Mouse (Mus musculus) forebrain, postnatal 0 days (tissue): ENCODE measurements around the gene Eif4g3. TPM values are rescaled to one million over a fixed set of nuclear protein-coding genes. Genes with fewer than 3 reads are reported as not detected.
A peak's percentile ranks its signal among the peaks of the same experiment; 100 is the strongest.

ENCODE experiments used
- ATAC-seq: fragments of 200-750 bp; cut with Nextera tagmentation; 2 replicates; pipeline ENCODE4 v1.8.0; 2017; ENCODE audit warnings: mild to moderate bottlenecking, moderate library complexity
- DNase-seq: peaks from one replicate; pipeline ENCODE4 v3.0.0-alpha.2; 2015
- H3K27ac ChIP-seq: fragments of 300-500 bp; sonication (generic); 2 replicates; pipeline ENCODE4 v1.5.1; 2014; ENCODE audit warnings: low read depth, mild to moderate bottlenecking, antibody characterized with exemption, low read length, moderate library complexity, mixed read lengths
- H3K27me3 ChIP-seq: fragments of 300-500 bp; sonication (generic); 2 replicates; pipeline ENCODE4 v1.6.1; 2014; ENCODE audit warnings: mild to moderate bottlenecking, low read length, mixed read lengths; ENCODE audit not compliant: insufficient read depth
- H3K36me3 ChIP-seq: fragments of 300-500 bp; sonication (generic); 2 replicates; pipeline ENCODE4 v1.6.1; 2014; ENCODE audit warnings: mild to moderate bottlenecking, moderate library complexity; ENCODE audit not compliant: insufficient read depth
- H3K4me1 ChIP-seq: fragments of 300-500 bp; sonication (generic); 2 replicates; pipeline ENCODE4 v1.6.1; 2014; ENCODE audit warnings: antibody characterized with exemption; ENCODE audit not compliant: insufficient read depth
- H3K4me2 ChIP-seq: fragments of 300-500 bp; sonication (generic); 2 replicates; pipeline ENCODE4 v1.6.1; 2014; ENCODE audit warnings: low read depth, mild to moderate bottlenecking, moderate library complexity
- H3K4me3 ChIP-seq: fragments of 300-500 bp; sonication (generic); 2 replicates; pipeline ENCODE4 v1.5.1; 2014; ENCODE audit warnings: low read depth, low read length, mixed read lengths
- H3K9ac ChIP-seq: fragments of 300-500 bp; sonication (generic); 2 replicates; pipeline ENCODE4 v1.6.1; 2014; ENCODE audit warnings: mild to moderate bottlenecking
- H3K9me3 ChIP-seq: fragments of 300-500 bp; sonication (generic); 2 replicates; pipeline ENCODE4 v1.6.1; 2016; ENCODE audit warnings: low read length
- CTCF ChIP-seq: sonication (generic); IDR thresholded peaks from 2 replicates; pipeline ENCODE4 v1.5.1; 2016; ENCODE audit warnings: antibody characterized with exemption, control low read depth, low read depth
- WGBS: fragments of 180-500 bp; shearing (Covaris S2); extraction: QIAGEN DNeasy Blood & Tissue Kit; methylation state at CpG from one replicate; pipeline ENCODE4 v1.1.7; 2014; 5-methylcytosine and 5-hydroxymethylcytosine counted together
- polyA plus RNA-seq: library from polyadenylated mRNA; unstranded; fragments of >200 nt; fragmentation: Nextera tagmentation; extraction: Ambion mirVana; gene quantifications from 2 replicates; pipeline ENCODE4 v1.2.1, GENCODE M21; 2015
- total RNA-seq: library from RNA; depleted of rRNA; stranded (reverse); fragments of >200 nt; gene quantifications from 2 replicates; pipeline ENCODE4 v1.2.3, GENCODE M21; 2014

The Eif4g3 gene
- total and polyA plus RNA-seq, 2 experiments from 2014 or later: 38.4 to 67.0 TPM

DNA sequence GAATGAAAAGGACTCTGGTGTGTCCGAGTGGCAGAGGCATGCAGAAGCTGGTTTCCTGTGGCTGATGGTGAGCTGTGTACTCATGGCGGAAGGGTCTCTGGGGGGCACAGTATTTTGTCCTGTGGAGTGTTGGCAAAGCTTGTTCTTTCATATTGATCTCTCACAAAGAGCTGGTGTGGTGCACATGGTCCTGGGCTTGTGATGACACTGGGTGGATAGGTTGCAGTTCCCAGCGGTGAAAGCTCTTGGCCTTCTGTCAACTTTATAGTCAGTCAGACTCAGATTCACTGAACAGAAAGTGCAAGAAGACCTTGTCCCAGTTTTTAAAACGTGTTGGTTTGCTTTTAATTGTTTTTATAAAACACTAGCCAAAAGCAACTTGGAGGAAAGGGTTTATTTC lies 68.3 kb downstream of the Eif4g3 start:
- DNase-seq: no peak
- no peak overlapping the region for H3K9ac ChIP-seq
- no peaks in the 10 kb centered on the region for H3K9me3 ChIP-seq
- no peak overlapping the region for H3K27ac ChIP-seq
- TF ChIP-seq CTCF: no peak
- WGBS: 69% methylated on average over 4 of the region's 4 CpGs
- H3K27me3 ChIP-seq: no peaks in the 10 kb centered on the region
- H3K36me3 ChIP-seq: peaks cover 13% of the 10 kb centered on the region
- no peak overlapping the region for H3K4me2 ChIP-seq
- ATAC-seq: no peak
- H3K4me3 ChIP-seq: no peak overlapping the region
- H3K4me1 ChIP-seq: no peaks in the 10 kb centered on the region

DNA sequence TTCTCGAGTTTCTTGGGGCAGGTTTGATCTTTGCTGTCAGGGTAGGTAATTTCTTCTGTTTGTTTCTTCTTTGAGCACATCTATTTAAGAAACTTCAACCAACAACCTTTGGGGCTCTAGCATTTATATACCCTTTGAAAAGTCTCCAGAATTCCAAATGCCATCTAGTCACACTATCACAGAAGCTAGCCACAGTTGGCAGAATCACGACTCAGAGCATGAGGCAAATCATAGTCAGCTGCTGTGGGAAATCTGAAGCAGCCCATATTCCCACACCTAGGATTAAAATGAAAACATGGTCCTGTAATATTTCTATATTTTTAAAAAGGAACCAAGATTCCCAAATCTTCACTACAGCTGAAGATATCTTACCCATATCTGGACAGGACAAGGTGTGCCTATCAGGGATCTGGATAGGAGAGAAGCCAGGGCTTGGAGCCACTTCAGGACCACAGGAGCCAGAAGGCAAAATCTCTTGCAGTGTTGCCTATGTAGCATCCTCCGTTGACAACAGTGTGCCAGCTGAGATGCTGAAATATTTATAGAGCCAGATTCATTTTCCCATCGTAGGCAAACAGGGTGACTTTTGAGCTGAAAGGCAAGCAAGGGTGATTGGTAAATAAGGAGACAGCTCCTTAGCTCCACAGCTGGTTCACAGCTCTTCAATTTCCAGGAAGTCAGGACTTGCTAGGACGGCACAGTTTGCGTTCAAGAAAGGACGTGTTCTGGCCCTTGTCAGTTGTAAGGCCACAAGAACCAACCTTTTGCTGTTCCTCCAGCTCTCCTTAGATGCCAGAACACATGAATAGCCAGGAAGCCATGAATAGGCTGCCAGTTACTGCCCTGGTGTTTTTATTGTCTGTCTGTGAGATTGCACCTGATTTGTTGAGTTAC lies 70.8 kb downstream of the Eif4g3 start:
- H3K4me2 ChIP-seq: no peak overlapping the region
- H3K9ac ChIP-seq: no peak overlapping the region
- H3K27me3 ChIP-seq: no peaks in the 10 kb centered on the region
- no peak for DNase-seq
- H3K9me3 ChIP-seq: no peaks in the 10 kb centered on the region
- no peak overlapping the region for H3K4me3 ChIP-seq
- TF ChIP-seq CTCF: no peak
- peaks cover 2% of the 10 kb centered on the region; the same call in 1 of the 2 replicates for H3K36me3 ChIP-seq
- H3K27ac ChIP-seq: no peak overlapping the region
- H3K4me1 ChIP-seq: no peaks in the 10 kb centered on the region
- peak; percentile 23; the same call in 1 of the 2 replicates for ATAC-seq
- 58% methylated on average over 7 of the region's 7 CpGs for WGBS

- H3K9me3 ChIP-seq: no peaks in the 10 kb centered on the region
- no peak for TF ChIP-seq CTCF
- no peak overlapping the region for H3K4me3 ChIP-seq
- no peaks in the 10 kb centered on the region for H3K4me1 ChIP-seq
- H3K4me2 ChIP-seq: no peak overlapping the region
- 78% methylated on average over 11 of the region's 11 CpGs for WGBS
- no peaks in the 10 kb centered on the region for H3K27me3 ChIP-seq
- H3K9ac ChIP-seq: no peak overlapping the region
- H3K36me3 ChIP-seq: peaks cover 2% of the 10 kb centered on the region; the same call in 1 of the 2 replicates
- DNase-seq (no peak), ATAC-seq (no peak)
- H3K27ac ChIP-seq: no peak overlapping the region
These were observed 72.2 kb downstream of the Eif4g3 start for GRCm38 (mm10) chr4:138064882-138065592.

GRCm38 (mm10) chr4:138065593-138066169 lies 72.9 kb downstream of the Eif4g3 start:
- DNase-seq (no peak), ATAC-seq (no peak)
- H3K4me1 ChIP-seq: no peaks in the 10 kb centered on the region
- no peak overlapping the region for H3K9ac ChIP-seq
- H3K27ac ChIP-seq: no peak overlapping the region
- 85% methylated on average over 4 of the region's 4 CpGs for WGBS
- no peaks in the 10 kb centered on the region for H3K27me3 ChIP-seq
- peaks cover 2% of the 10 kb centered on the region; the same call in 1 of the 2 replicates for H3K36me3 ChIP-seq
- H3K9me3 ChIP-seq: no peaks in the 10 kb centered on the region
- no peak overlapping the region for H3K4me3 ChIP-seq
- TF ChIP-seq CTCF: no peak
- H3K4me2 ChIP-seq: no peak overlapping the region

DNA sequence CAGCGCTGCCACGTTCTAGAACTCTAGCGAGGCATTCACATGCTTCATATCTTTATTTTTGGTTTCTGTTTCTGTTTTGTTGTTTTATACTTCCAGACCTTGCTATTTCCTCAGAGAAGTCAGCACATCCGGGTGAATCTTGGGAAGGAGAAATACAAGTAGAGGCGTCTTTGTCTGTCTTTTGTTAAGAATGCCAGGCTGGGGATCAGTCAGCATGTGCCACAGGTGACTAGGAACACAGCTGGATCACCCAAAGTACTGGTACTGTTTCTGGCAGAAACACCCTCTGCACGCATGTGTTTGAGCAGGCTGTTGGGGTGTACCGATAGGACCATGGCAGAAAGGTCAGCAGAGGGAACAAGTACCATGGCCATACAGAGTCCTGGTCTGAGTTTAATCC lies 73.6 kb downstream of the Eif4g3 start:
- DNase-seq (no peak), ATAC-seq (no peak)
- Histone ChIP-seq H3K4me2 (no peak overlapping the region), H3K9ac (no peak overlapping the region), H3K4me3 (no peak overlapping the region), H3K27me3 (no peaks in the 10 kb centered on the region), H3K27ac (no peak overlapping the region), H3K9me3 (no peaks in the 10 kb centered on the region), H3K4me1 (no peaks in the 10 kb centered on the region), H3K36me3 (peaks cover 2% of the 10 kb centered on the region; the same call in 1 of the 2 replicates)
- WGBS: 86% methylated on average over 7 of the region's 7 CpGs
- TF ChIP-seq CTCF: no peak

- DNase-seq (no peak), ATAC-seq (no peak)
- H3K27ac ChIP-seq: no peak overlapping the region
These were observed 75.0 kb downstream of the Eif4g3 start for GRCm38 (mm10) chr4:138067858-138068257.

More at GRCm38 (mm10) chr4:138067858-138068257, 75.0 kb downstream of the Eif4g3 start:
- 74% methylated on average over 3 of the region's 3 CpGs for WGBS
- Histone ChIP-seq H3K4me3 (no peak overlapping the region), H3K4me2 (no peak overlapping the region), H3K9ac (no peak overlapping the region), H3K36me3 (peaks cover 2% of the 10 kb centered on the region; the same call in 1 of the 2 replicates), H3K9me3 (no peaks in the 10 kb centered on the region), H3K4me1 (no peaks in the 10 kb centered on the region), H3K27me3 (no peaks in the 10 kb centered on the region)
- TF ChIP-seq CTCF: no peak
